Mouse (Mus musculus): ENCODE data around the gene Bmpr2. TPM values are rescaled to one million over a fixed set of nuclear protein-coding genes. Genes with fewer than 3 reads are reported as not detected.

Bmpr2 gene
- polyA plus RNA-seq, 1 experiment, result 55.7 TPM

GRCm38 (mm10) chr1:59888018-59888417, 124.8 kb downstream of the Bmpr2 start:
- TF ChIP-seq POLR2A (IDR thresholded peaks at IDR 0.05; ENCODE audit: borderline replicate concordance, extremely low read depth, low read depth, low read length), result no peak
- TF ChIP-seq CTCF (IDR thresholded peaks at IDR 0.05; ENCODE audit: insufficient read depth, low read length), result no peak
- Histone ChIP-seq H3K4me3 (replicated peaks; ENCODE audit: extremely low read depth, low read depth, low read length) (no peak overlapping the region), H3K4me1 (ENCODE audit: control insufficient read depth, insufficient read depth, low read length) (peaks cover 6% of the 10 kb centered on the region)
- no peak for DNase-seq

- WGBS, result 76% methylated on average over 4 of the region's 4 CpGs
- no peak for TF ChIP-seq POLR2A (IDR thresholded peaks at IDR 0.05; ENCODE audit: borderline replicate concordance, extremely low read depth, low read depth, low read length)
- no peak for TF ChIP-seq CTCF (IDR thresholded peaks at IDR 0.05; ENCODE audit: insufficient read depth, low read length)
- no peak for DNase-seq
- Histone ChIP-seq H3K4me3 (replicated peaks; ENCODE audit: extremely low read depth, low read depth, low read length) (no peak overlapping the region), H3K4me1 (ENCODE audit: control insufficient read depth, insufficient read depth, low read length) (peaks cover 6% of the 10 kb centered on the region)
Observed at GRCm38 (mm10) chr1:59891185-59891584, 128.0 kb downstream of the Bmpr2 start.

GRCm38 (mm10) chr1:59892777-59893176, 129.6 kb downstream of the Bmpr2 start:
- Histone ChIP-seq H3K4me3 (replicated peaks; ENCODE audit: extremely low read depth, low read depth, low read length) (no peak overlapping the region), H3K4me1 (ENCODE audit: control insufficient read depth, insufficient read depth, low read length) (peaks cover 2% of the 10 kb centered on the region)
- TF ChIP-seq CTCF (IDR thresholded peaks at IDR 0.05; ENCODE audit: insufficient read depth, low read length) (no peak), POLR2A (IDR thresholded peaks at IDR 0.05; ENCODE audit: borderline replicate concordance, extremely low read depth, low read depth, low read length) (no peak)
- 89% methylated on average over 8 of the region's 8 CpGs for WGBS
- DNase-seq, result no peak

- no peak for TF ChIP-seq POLR2A (IDR thresholded peaks at IDR 0.05; ENCODE audit: borderline replicate concordance, extremely low read depth, low read depth, low read length)
- TF ChIP-seq CTCF (IDR thresholded peaks at IDR 0.05; ENCODE audit: insufficient read depth, low read length), result no peak
- Histone ChIP-seq H3K4me1 (ENCODE audit: control insufficient read depth, insufficient read depth, low read length) (no peaks in the 10 kb centered on the region; the same call in 1 of the 2 replicates), H3K4me3 (replicated peaks; ENCODE audit: extremely low read depth, low read depth, low read length) (no peak overlapping the region)
- WGBS, result 67% methylated on average over 4 of the region's 4 CpGs
- no peak for DNase-seq
Observed at GRCm38 (mm10) chr1:59894025-59894424, 130.8 kb downstream of the Bmpr2 start.

GRCm38 (mm10) chr1:59895456-59895855, 132.3 kb downstream of the Bmpr2 start:
- DNase-seq, result peak; percentile 66
- WGBS, result 11% methylated on average over 4 of the region's 4 CpGs
- Histone ChIP-seq H3K4me3 (replicated peaks; ENCODE audit: extremely low read depth, low read depth, low read length) (no peak overlapping the region), H3K4me1 (ENCODE audit: control insufficient read depth, insufficient read depth, low read length) (no peaks in the 10 kb centered on the region; the same call in 1 of the 2 replicates)
- no peak for TF ChIP-seq CTCF (IDR thresholded peaks at IDR 0.05; ENCODE audit: insufficient read depth, low read length)
- no peak for TF ChIP-seq POLR2A (IDR thresholded peaks at IDR 0.05; ENCODE audit: borderline replicate concordance, extremely low read depth, low read depth, low read length)

- 67% methylated on average over 5 of the region's 5 CpGs for whole genome bisulfite sequencing
- TF ChIP-seq POLR2A (IDR thresholded peaks at IDR 0.05; ENCODE audit: borderline replicate concordance, extremely low read depth, low read depth, low read length), result no peak
- no peak for TF ChIP-seq CTCF (IDR thresholded peaks at IDR 0.05; ENCODE audit: insufficient read depth, low read length)
- Histone ChIP-seq H3K4me3 (replicated peaks; ENCODE audit: extremely low read depth, low read depth, low read length) (no peak overlapping the region), H3K4me1 (ENCODE audit: control insufficient read depth, insufficient read depth, low read length) (peaks cover 4% of the 10 kb centered on the region)
- no peak for DNase-seq
Observed at GRCm38 (mm10) chr1:59897147-59897798, 134.1 kb downstream of the Bmpr2 start.

GRCm38 (mm10) chr1:59899679-59900078, 136.5 kb downstream of the Bmpr2 start:
- no peak for TF ChIP-seq POLR2A (IDR thresholded peaks at IDR 0.05; ENCODE audit: borderline replicate concordance, extremely low read depth, low read depth, low read length)
- no peak for TF ChIP-seq CTCF (IDR thresholded peaks at IDR 0.05; ENCODE audit: insufficient read depth, low read length)
- DNase-seq, result no peak
- Histone ChIP-seq H3K4me1 (ENCODE audit: control insufficient read depth, insufficient read depth, low read length) (peaks cover 6% of the 10 kb centered on the region), H3K4me3 (replicated peaks; ENCODE audit: extremely low read depth, low read depth, low read length) (no peak overlapping the region)
- 75% methylated on average over 2 of the region's 2 CpGs for WGBS

- DNase-seq, result no peak
- Histone ChIP-seq H3K4me1 (ENCODE audit: control insufficient read depth, insufficient read depth, low read length) (peaks cover 6% of the 10 kb centered on the region), H3K4me3 (replicated peaks; ENCODE audit: extremely low read depth, low read depth, low read length) (no peak overlapping the region)
- WGBS, result 88% methylated on average over 5 of the region's 5 CpGs
- TF ChIP-seq POLR2A (IDR thresholded peaks at IDR 0.05; ENCODE audit: borderline replicate concordance, extremely low read depth, low read depth, low read length) (no peak), CTCF (IDR thresholded peaks at IDR 0.05; ENCODE audit: insufficient read depth, low read length) (no peak)
Observed at GRCm38 (mm10) chr1:59901082-59901876, 138.1 kb downstream of the Bmpr2 start.

GRCm38 (mm10) chr1:59902634-59903033, 139.4 kb downstream of the Bmpr2 start:
- no peak for DNase-seq
- peaks cover 11% of the 10 kb centered on the region for H3K4me1 ChIP-seq (ENCODE audit: control insufficient read depth, insufficient read depth, low read length)
- WGBS, result 18% methylated on average over 3 of the region's 3 CpGs
- H3K4me3 ChIP-seq (replicated peaks; ENCODE audit: extremely low read depth, low read depth, low read length), result no peak overlapping the region
- TF ChIP-seq POLR2A (IDR thresholded peaks at IDR 0.05; ENCODE audit: borderline replicate concordance, extremely low read depth, low read depth, low read length) (no peak), CTCF (IDR thresholded peaks at IDR 0.05; ENCODE audit: insufficient read depth, low read length) (no peak)
